Mouse (Mus musculus) activated CD4-positive, CD25-positive, alpha-beta regulatory T cell, adult 9 weeks (primary cell): ENCODE results near the gene Fgg. TPM values are rescaled to one million over a fixed set of nuclear protein-coding genes. Genes with fewer than 3 reads are reported as not detected.

Experiments
- polyA plus RNA-seq: library from polyadenylated mRNA; unstranded; fragments of 100-300 nt; shearing (Covaris generic); gene quantifications from one replicate; pipeline ENCODE4 v1.2.1, GENCODE M21; 2017

Fgg gene
- not detected for polyA plus RNA-seq

GRCm38 (mm10) chr3:83007557-83007956 lies at the start of gene Fgg:
TSS of gene Fgg (plus strand) at chr3:83007724.

GRCm38 (mm10) chr3:83025475-83026301 lies 18.2 kb downstream of the Fgg start, which contains the start of gene Fga:
TSS of gene Fga (plus strand) at chr3:83026076.

GRCm38 (mm10) chr3:83049680-83050079 lies 42.2 kb downstream of the Fgg start, which contains the start of gene Fgb:
TSS of gene Fgb (minus strand) at chr3:83049863.

GRCm38 (mm10) chr3:83055281-83056038 lies 47.9 kb downstream of the Fgg start, which contains the start of gene Plrg1:
TSS of gene Plrg1 (plus strand) at chr3:83055522.

Other genes starting within 250 kb of the Fgg start
- not detected for gene Rbm46, start 131.2 kb upstream of the Fgg start, polyA plus RNA-seq
- not detected for gene Lrat, start 103.8 kb upstream of the Fgg start, polyA plus RNA-seq
- gene Fga, start 18.4 kb downstream of the Fgg start, polyA plus RNA-seq, result not detected
- gene Fgb, start 42.1 kb downstream of the Fgg start, polyA plus RNA-seq, result not detected
- 80.1 TPM for gene Plrg1, start 47.8 kb downstream of the Fgg start, polyA plus RNA-seq
- not detected for gene Dchs2, start 120.2 kb downstream of the Fgg start, polyA plus RNA-seq